Mouse (Mus musculus) liver, embryonic 11.5 days (tissue): ENCODE measurements at regions not wholly inside any gene's neighbourhood (a gene's known extent, or its start where the extent isn't known, plus 50 kb on each side); places are given as distances from the start of the nearest gene placed in this dataset.

ENCODE experiments used
- ATAC-seq: fragments of 200-750 bp; cut with Nextera tagmentation; replicated peaks from 2 replicates; pipeline ENCODE4 v1.8.0; 2017; ENCODE audit warnings: moderate number of reproducible peaks, mild to moderate bottlenecking, moderate TSS enrichment, moderate library complexity; ENCODE audit not compliant: low FRiP score
- DNase-seq: peaks from one replicate; pipeline ENCODE4 v3.0.0-alpha.2; 2017; ENCODE audit warnings: low spot score
- H3K27ac ChIP-seq: fragments of 300-500 bp; sonication (generic); 2 replicates; pipeline ENCODE4 v1.5.1; 2014; ENCODE audit warnings: mild to moderate bottlenecking, low read depth, low read length, control low read depth
- H3K27me3 ChIP-seq: fragments of 300-500 bp; sonication (generic); replicated peaks from 2 replicates; pipeline ENCODE4 v1.6.1; 2014; ENCODE audit warnings: low read length, mixed read lengths; ENCODE audit not compliant: control insufficient read depth, insufficient read depth
- H3K36me3 ChIP-seq: fragments of 300-500 bp; sonication (generic); 2 replicates; pipeline ENCODE4 v1.6.1; 2014; ENCODE audit warnings: mild to moderate bottlenecking, low read length, moderate library complexity, mixed read lengths; ENCODE audit not compliant: control insufficient read depth, insufficient read depth
- H3K4me1 ChIP-seq: fragments of 300-500 bp; sonication (generic); replicated peaks from 2 replicates; pipeline ENCODE4 v1.6.1; 2014; ENCODE audit warnings: low read length, mixed read lengths; ENCODE audit not compliant: control insufficient read depth, insufficient read depth
- H3K4me2 ChIP-seq: fragments of 300-500 bp; sonication (generic); 2 replicates; pipeline ENCODE4 v1.6.1; 2014; ENCODE audit warnings: mild to moderate bottlenecking, control low read depth, moderate library complexity
- H3K4me3 ChIP-seq: fragments of 300-500 bp; sonication (generic); 2 replicates; pipeline ENCODE4 v1.5.1; 2014; ENCODE audit warnings: low read depth, low read length, control low read depth
- H3K9ac ChIP-seq: fragments of 300-500 bp; sonication (generic); 2 replicates; pipeline ENCODE4 v1.6.1; 2014; ENCODE audit warnings: low read depth, low read length, control low read depth
- H3K9me3 ChIP-seq: fragments of 300-500 bp; sonication (generic); 2 replicates; pipeline ENCODE4 v1.6.1; 2016; ENCODE audit warnings: low read length, inconsistent platforms, mixed read lengths; ENCODE audit not compliant: control insufficient read depth
- WGBS: fragments of 180-500 bp; shearing (Covaris S2); extraction: QIAGEN DNeasy Blood & Tissue Kit; methylation state at CpG from one replicate; pipeline ENCODE4 v1.1.7; 2014; 5-methylcytosine and 5-hydroxymethylcytosine counted together

GRCm38 (mm10) chr13:118975008-118975407 lies 305.4 kb downstream of the Fgf10 start:
- Histone ChIP-seq H3K36me3 (no peaks in the 10 kb centered on the region), H3K27ac (no peak overlapping the region), H3K4me2 (no peak overlapping the region), H3K4me1 (no peaks in the 10 kb centered on the region), H3K27me3 (no peaks in the 10 kb centered on the region), H3K9ac (no peak overlapping the region), H3K9me3 (no peaks in the 10 kb centered on the region), H3K4me3 (no peak overlapping the region)
- DNase-seq (no peak), ATAC-seq (no peak)

- no peak overlapping the region for H3K4me3 ChIP-seq
- no peak overlapping the region for H3K4me2 ChIP-seq
- H3K9me3 ChIP-seq, result no peaks in the 10 kb centered on the region
- ATAC-seq, result no peak
- no peaks in the 10 kb centered on the region for H3K4me1 ChIP-seq
- H3K27me3 ChIP-seq, result no peaks in the 10 kb centered on the region
- H3K9ac ChIP-seq, result no peak overlapping the region
- H3K36me3 ChIP-seq, result no peaks in the 10 kb centered on the region
- 94% methylated on average over 1 of the region's 1 CpGs for WGBS
- H3K27ac ChIP-seq, result no peak overlapping the region
- no peak for DNase-seq
These were observed 305.9 kb downstream of the Fgf10 start for GRCm38 (mm10) chr13:118975519-118975918.

- Histone ChIP-seq H3K4me3 (no peak overlapping the region), H3K27ac (no peak overlapping the region), H3K27me3 (no peaks in the 10 kb centered on the region), H3K9ac (no peak overlapping the region), H3K36me3 (no peaks in the 10 kb centered on the region), H3K9me3 (no peaks in the 10 kb centered on the region), H3K4me2 (no peak overlapping the region), H3K4me1 (no peaks in the 10 kb centered on the region)
- 70% methylated on average over 5 of the region's 5 CpGs for WGBS
- DNase-seq (no peak), ATAC-seq (no peak)
These were observed 309.9 kb downstream of the Fgf10 start for GRCm38 (mm10) chr13:118979505-118979904.

- H3K4me3 ChIP-seq, result no peak overlapping the region
- DNase-seq, result no peak
- H3K4me1 ChIP-seq, result no peaks in the 10 kb centered on the region
These were observed 311.7 kb downstream of the Fgf10 start for GRCm38 (mm10) chr13:118981196-118981810.

GRCm38 (mm10) chr13:118985285-118985684 lies 315.7 kb downstream of the Fgf10 start:
- Histone ChIP-seq H3K9me3 (no peaks in the 10 kb centered on the region), H3K27ac (no peak overlapping the region), H3K4me2 (no peak overlapping the region), H3K27me3 (no peaks in the 10 kb centered on the region), H3K36me3 (no peaks in the 10 kb centered on the region), H3K9ac (no peak overlapping the region), H3K4me1 (no peaks in the 10 kb centered on the region), H3K4me3 (no peak overlapping the region)
- 86% methylated on average over 1 of the region's 1 CpGs for WGBS
- no peak for DNase-seq
- no peak for ATAC-seq

More at GRCm38 (mm10) chr13:118981196-118981810, 311.7 kb downstream of the Fgf10 start:
- no peak overlapping the region for H3K27ac ChIP-seq
- H3K36me3 ChIP-seq, result no peaks in the 10 kb centered on the region
- H3K4me2 ChIP-seq, result no peak overlapping the region
- ATAC-seq, result no peak
- WGBS, result 82% methylated on average over 10 of the region's 10 CpGs
- no peak overlapping the region for H3K9ac ChIP-seq
- H3K9me3 ChIP-seq, result no peaks in the 10 kb centered on the region
- no peaks in the 10 kb centered on the region for H3K27me3 ChIP-seq

- H3K27me3 ChIP-seq, result no peaks in the 10 kb centered on the region
- DNase-seq (no peak), ATAC-seq (no peak)
- no peak overlapping the region for H3K9ac ChIP-seq
- H3K9me3 ChIP-seq, result no peaks in the 10 kb centered on the region
- no peaks in the 10 kb centered on the region for H3K36me3 ChIP-seq
- no peak overlapping the region for H3K4me3 ChIP-seq
- no peak overlapping the region for H3K27ac ChIP-seq
- 77% methylated on average over 6 of the region's 6 CpGs for WGBS
- no peaks in the 10 kb centered on the region for H3K4me1 ChIP-seq
- no peak overlapping the region for H3K4me2 ChIP-seq
These were observed 355.8 kb downstream of the Fgf10 start for GRCm38 (mm10) chr13:119025305-119025975.

- Histone ChIP-seq H3K4me1 (no peaks in the 10 kb centered on the region), H3K27ac (no peak overlapping the region), H3K27me3 (no peaks in the 10 kb centered on the region), H3K4me3 (no peak overlapping the region), H3K9me3 (no peaks in the 10 kb centered on the region), H3K36me3 (no peaks in the 10 kb centered on the region), H3K4me2 (no peak overlapping the region), H3K9ac (no peak overlapping the region)
- no peak for DNase-seq
- 77% methylated on average over 1 of the region's 1 CpGs for WGBS
- no peak for ATAC-seq
These were observed 370.0 kb downstream of the Fgf10 start for GRCm38 (mm10) chr13:119039616-119040015.

GRCm38 (mm10) chr13:119045112-119045511 lies 375.5 kb downstream of the Fgf10 start:
- DNase-seq, result no peak
- H3K9me3 ChIP-seq, result no peaks in the 10 kb centered on the region
- no peak for ATAC-seq
- 73% methylated on average over 1 of the region's 1 CpGs for WGBS
- no peaks in the 10 kb centered on the region for H3K27me3 ChIP-seq
- H3K9ac ChIP-seq, result no peak overlapping the region
- H3K36me3 ChIP-seq, result no peaks in the 10 kb centered on the region
- H3K4me2 ChIP-seq, result no peak overlapping the region
- no peaks in the 10 kb centered on the region for H3K4me1 ChIP-seq
- no peak overlapping the region for H3K27ac ChIP-seq
- no peak overlapping the region for H3K4me3 ChIP-seq
